Mouse (Mus musculus) T-cell, adult 2 months (primary cell): ENCODE measurements around the gene Vmn2r91.
"Not testable (repeated sequence)": the region's sequence is repeated elsewhere in the genome, so short reads cannot be mapped to it uniquely, and the experiment has no call there.

Source experiments
- DNase-seq: peaks from one replicate; pipeline ENCODE4 v3.0.0; 2022; ENCODE audit warnings: low spot score

The Vmn2r91 gene

GRCm38 (mm10) chr17:18084716-18085115 lies at the start of gene Vmn2r91:
Gene Vmn2r91 (plus strand): TSS chr17:18085016.
- not testable (repeated sequence) for DNase-seq

- no peak for DNase-seq
These were observed 35.7 kb upstream of the Vmn2r91 start, which contains the start of gene Vmn2r124 for GRCm38 (mm10) chr17:18049124-18049523. Gene Vmn2r124 (plus strand): TSS chr17:18049424.

DNA sequence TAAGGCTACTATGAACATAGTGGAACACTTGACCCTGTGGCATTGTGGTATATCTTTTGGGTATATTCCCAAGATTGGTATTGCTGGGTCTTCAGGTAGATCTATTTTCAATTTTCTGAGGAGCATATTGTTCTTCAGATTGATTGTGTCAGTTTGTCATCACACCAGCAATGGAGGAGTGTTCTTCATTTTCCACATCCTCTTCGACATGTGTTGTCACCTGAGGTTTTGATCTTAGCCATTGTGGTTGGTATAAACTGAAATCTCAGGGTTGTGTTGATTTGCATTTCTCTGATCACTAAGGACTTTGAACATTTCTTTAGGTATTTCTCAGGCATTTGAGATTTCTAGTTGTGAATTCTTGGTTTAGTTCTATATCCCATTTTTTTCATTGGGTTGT lies 10.8 kb downstream of the Vmn2r91 start:
- DNase-seq, result not testable (repeated sequence)

- not testable (repeated sequence) for DNase-seq
These were observed 17.4 kb downstream of the Vmn2r91 start for GRCm38 (mm10) chr17:18102265-18102664.

DNA sequence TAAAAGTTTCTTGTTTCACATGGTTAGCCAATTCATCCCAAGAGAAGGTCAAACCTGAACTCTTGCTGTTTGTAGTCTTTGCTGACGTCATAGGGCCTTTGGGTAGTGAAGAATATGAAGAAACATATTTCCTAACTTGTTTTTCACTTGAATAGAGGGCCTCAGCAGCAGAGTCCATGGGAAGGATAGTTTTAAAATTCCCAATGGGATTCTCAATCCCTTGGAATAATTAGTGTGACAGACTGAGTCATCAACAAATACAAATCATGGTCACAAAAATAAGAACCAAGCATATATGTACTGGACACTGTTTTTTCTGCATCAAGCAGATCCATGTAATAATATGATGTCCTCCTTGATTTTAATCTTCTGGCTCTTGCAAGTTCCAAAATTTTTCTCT lies 66.8 kb downstream of the Vmn2r91 start, which contains the start of gene Vmn2r92:
TSS of gene Vmn2r92 (plus strand) at position 301 of the 400 bp plus-strand sequence.
- DNase-seq, result not testable (repeated sequence)

DNA sequence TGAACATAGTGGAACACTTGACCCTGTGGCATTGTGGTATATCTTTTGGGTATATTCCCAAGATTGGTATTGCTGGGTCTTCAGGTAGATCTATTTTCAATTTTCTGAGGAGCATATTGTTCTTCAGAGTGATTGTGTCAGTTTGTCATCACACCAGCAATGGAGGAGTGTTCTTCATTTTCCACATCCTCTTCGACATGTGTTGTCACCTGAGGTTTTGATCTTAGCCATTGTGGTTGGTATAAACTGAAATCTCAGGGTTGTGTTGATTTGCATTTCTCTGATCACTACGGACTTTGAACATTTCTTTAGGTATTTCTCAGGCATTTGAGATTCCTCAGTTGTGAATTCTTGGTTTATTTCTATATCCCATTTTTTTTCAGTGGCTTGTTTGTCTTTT lies 76.4 kb downstream of the Vmn2r91 start:
- not testable (repeated sequence) for DNase-seq
